Mouse (Mus musculus) ovary, postnatal 10 days (tissue): ENCODE measurements around the gene Dppa3.
"Not testable (repeated sequence)": the region's sequence is repeated elsewhere in the genome, so short reads cannot be mapped to it uniquely, and the experiment has no call there.

Experiments used
- DNase-seq: peaks from one replicate; pipeline ENCODE4 v3.0.0; 2022; ENCODE audit warnings: low spot score

The Dppa3 gene

DNA sequence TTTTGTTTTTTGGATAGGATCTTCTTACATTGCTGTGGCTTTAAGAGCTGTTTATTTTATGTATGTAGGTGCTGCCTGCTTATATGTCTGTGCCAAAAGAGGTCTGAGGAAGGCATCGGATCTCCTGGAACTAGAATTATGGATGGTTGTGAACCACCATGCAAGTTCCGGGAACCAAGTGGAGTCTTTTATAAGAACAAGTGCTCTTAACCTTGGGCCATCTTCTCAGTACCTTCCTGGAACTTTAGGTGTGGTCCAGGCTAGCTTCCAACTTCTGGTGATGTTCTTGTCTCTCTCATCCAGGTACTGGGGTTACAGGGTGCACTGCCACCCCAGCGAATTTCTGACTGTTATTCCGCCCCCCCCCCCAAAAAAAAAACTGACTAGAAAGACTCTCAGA lies 13.8 kb upstream of the Dppa3 start:
- no peak for DNase-seq

DNA sequence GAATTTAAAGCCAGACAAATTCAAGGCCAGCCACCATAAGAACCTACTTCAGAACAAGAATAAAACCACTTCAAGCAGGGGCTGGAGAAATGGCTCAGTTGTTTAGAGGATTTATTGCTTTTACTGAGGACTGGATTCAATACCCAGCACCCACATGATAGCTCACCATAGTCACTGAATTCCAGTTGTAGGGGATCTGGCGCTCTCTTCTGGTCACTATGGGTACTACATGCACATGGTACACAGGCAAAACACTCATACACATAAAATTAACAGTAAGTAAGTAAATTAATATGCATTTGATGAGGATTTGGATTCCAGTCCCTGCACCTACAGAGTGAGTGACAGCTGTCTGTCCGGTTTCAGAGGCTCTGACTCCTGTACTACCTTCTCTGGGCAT lies 12.2 kb upstream of the Dppa3 start:
- no peak for DNase-seq

DNA sequence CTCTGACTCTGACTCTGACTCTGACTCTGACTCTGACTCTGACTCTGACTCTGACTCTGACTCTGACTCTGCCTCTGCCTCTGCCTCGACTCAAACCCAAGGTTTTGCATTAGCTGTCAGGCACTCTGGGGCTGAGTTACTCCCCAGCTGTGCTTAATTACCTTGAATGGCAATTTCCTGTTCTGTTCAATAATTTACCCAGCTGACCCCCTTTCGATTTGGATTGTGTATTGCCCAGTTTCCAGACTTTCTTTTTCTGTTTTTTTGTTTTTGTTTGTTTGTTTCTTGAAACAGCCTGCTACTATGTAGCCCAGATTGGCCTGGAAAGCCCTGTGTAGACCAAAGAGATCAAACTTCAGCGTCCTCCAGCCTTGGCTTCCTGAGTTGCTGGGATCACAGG lies 10.2 kb upstream of the Dppa3 start:
- DNase-seq: no peak

DNA sequence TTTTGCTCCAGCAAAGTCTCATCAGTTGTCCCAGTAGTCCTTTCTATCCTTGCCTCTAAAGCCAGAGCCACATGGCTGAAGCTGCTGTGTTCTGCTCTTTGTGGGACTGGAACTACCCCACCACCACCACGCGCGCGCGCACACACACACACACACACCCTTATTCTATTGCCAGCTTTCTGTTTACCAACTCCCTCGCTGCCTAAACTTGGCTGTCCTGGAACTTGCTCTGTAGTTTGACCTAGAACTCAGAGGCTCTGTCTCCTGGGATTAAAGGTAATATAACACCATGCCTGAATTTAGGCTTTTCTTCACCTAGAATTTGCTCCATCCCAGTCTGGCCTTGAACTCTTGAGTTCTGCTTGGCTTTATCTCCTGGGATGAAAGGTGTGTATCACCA lies 5.1 kb upstream of the Dppa3 start:
- DNase-seq: no peak

DNA sequence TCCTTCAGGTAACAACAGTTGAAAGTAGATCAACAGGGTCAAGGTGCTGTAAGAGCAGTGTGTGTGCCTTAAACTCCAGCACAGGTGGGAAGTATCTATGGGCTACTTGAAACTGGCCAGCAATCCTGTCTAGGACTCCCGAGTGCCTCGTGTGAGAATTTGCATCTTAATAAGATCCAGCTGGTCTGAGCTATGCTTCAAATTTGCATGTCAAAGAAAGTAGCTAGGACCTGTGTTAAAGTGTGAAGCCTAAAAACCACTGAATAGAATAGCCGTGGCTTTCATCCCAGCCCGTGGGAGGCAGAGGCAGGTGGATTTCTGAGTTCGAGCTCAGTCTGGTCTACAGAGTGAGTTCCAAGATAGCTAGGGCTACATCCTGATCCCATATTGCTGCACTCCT lies 1.7 kb upstream of the Dppa3 start:
- DNase-seq: no peak

DNA sequence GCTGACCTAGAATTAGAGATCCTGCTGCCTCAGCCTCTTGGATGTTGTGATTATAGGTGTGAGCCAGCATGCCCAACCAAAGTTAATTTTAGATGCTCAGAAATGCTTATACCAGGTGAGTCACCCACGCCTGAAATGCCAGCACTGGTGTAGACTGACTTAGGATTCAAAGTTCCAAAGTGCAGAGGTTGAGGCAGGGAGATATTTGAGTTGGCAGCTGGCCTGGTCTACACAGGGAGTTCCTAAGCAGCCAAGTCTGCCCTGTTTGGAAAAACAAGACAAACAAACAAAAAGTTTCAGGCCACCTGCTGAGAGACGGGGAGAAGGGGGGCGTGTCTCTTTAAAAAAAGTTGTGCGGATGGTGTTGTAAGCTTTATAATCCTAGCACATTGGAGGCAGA lies 1.1 kb upstream of the Dppa3 start:
- DNase-seq: no peak

DNA sequence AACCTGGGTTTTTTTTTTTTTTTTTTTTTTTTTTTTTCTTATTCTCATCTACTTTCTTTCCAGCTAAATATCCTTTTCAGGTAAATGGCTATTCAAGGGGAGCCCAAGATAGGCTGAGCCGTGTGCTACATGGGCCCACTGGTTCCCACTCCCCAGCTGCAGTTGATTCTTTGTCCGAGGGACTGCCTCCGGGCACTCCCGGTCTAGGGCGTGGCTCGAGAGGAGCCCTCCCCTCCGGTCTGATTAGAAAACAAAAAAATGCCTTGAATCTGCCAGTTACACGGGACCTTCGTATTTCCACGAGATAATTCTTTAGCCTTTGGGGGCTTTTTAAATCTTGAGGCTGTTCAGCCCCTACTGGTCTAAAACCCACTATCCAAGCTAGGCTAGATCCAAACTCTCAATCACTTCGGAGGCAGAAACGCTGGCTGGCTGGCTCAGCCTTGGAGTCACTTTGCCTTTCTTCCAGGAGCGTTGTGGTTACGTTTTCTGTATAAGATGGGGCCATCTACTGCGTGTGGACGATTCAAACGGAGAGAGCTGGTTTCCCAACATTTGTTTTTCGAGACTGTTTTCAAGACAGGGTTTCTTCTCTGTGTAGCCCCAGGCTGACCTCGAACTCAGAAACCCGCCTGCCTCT lies 1.4 kb downstream of the Dppa3 start:
- no peak for DNase-seq

DNA sequence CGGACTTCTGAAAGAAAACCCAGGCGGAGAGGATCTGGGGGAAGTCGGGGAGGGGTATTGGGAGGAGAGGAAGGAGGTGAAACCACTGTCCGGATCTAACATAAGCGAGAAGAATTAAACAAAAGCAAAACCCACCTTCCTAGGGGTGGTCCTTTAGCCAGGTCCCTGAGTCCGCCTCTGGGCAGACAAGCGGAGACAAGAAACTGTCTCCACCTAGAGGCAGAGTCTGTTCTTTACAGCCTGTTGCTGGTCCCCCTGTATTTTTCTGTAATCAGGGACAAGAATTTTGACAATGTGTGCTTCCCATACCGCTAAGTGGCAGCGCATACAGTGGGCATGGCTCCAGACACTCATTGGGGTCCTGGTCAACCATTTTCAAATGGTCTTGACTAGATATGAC lies 7.2 kb downstream of the Dppa3 start:
- DNase-seq: no peak

DNA sequence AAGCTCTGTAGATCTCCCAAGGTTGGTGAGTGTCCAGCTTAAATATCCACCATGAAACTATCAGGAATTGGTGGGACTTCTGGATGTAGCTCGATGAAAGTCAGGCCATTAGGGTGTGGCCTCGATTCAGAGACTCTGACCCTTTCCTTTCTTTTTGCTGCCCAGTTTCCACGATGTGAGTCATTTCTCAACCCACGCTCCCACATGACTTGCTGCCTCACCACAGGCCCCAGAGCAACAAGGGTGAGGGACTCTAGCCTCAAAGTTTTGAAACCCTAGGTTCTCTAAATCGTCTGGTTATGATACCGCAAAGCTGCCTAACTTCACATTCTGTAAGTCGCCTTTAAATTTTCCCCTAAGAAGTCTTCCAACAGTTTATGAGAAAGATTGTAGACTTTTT lies 9.1 kb downstream of the Dppa3 start:
- DNase-seq: no peak

DNA sequence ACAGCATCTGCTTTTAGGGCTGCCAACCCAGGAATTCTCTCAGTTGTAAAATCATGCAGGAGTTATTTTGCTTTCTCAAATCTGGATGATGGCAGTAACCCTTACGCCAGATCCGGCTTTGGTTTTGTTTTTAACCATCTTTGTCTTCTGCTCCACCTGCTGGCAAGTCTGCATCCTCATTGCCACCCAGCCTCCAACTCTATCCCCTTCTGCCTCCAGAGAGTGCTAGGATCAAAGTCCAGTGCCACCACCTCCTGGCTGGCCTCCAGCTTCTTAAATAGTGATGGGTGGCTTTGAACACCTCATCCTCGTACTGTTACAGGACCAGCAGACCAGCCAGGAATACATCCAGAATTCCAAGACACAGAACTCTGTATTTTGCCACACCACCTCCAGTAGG lies 10.5 kb downstream of the Dppa3 start:
- DNase-seq: no peak

DNA sequence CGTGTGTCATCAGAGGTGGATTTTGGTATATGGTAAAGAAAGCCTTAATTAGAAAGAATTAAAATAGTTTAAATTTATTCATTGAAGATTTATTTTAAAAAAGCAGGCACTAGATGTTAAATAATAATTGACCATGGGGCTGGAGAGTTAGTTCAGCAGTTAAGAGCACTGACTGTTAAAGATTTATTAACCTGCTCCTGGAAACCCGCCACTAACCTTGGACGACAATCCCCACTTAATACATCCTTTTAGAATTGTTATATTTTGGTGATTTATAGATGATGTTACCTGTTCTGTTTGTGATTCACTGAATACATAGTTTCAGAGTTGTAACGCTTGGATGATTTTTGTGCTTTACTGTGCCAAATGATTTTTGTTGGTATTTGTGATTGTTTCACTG lies 11.4 kb downstream of the Dppa3 start:
- DNase-seq: not testable (repeated sequence)

DNA sequence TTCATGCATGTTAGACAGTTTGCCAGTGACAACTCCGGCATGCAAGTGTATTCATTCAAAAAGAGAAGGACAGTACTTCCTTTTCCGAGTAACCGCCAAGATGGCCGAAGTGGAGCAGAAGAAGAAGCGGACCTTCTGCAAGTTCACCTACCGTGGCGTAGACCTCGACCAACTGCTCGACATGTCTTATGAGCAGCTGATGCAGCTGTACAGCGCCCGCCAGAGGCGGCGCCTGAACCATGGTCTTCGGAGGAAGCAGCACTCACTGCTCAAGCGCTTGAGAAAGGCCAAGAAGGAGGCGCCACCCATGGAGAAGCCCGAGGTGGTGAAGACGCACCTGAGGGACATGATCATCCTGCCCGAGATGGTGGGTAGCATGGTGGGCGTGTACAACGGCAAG lies 18.0 kb downstream of the Dppa3 start:
- DNase-seq: not testable (repeated sequence)

DNA sequence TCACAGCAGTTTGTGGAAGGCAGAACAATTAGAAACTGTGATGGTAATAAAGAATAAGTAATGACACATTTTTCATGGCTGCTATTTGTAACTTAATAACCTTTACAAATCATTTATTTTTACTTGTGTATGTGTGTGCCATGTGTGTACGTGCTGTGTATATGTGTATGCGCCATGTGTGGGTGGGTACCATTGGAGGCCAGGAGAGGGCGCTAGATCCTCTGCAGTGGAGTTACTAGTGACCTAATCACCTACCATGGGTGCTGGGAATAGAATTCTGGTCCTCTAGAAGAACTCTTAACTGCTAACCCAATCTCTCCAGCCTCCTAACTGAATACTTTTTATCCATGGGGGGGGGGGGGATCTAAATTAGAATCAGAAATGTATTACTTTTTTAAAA lies 23.7 kb downstream of the Dppa3 start:
- DNase-seq: no peak

DNA sequence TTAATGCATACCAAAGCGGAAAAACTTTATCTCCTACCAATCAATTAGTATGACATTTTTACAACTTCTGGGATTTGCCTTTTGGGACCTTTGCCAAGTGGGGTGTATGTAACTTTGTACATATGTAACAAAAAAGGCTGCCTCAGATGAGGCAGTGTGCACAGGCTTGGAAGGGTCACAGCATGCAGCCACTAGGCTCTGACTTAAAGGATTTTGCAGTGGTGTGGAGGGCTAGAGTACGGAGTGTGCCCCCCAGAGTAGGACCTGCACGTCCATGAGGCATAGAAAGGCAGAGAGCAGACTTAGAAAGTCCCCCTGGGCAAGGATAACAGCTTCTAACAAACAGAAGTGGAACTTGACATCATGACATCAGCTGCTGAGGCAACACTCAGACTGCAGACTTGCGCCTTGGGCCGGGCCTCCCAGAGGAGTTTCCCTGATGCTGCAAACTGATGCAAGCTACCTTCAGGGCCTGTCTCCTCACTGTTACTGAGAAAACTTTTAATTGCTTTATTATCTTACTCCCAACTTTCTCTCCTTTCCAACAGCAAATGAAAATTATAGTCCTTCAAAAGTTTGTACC lies 24.3 kb downstream of the Dppa3 start:
- DNase-seq: no peak

DNA sequence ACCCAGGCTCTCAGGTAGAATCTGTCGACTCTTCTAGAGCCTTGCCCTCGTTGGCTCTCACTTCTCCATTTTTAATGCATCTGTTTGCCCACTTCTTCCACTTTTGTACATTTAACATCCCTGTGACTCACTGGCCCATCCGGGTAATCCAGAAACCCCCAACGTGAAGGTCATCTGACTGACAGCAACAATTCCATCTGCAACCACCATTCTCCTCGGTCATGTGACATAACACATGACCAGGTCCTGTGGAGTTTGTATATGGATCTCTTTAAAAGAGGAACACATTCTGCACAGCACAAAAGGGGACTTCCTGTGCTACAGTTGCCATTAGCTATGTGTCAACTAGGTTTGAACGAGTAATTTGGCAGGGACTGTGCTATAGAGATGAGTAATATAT lies 28.1 kb downstream of the Dppa3 start:
- no peak for DNase-seq

DNA sequence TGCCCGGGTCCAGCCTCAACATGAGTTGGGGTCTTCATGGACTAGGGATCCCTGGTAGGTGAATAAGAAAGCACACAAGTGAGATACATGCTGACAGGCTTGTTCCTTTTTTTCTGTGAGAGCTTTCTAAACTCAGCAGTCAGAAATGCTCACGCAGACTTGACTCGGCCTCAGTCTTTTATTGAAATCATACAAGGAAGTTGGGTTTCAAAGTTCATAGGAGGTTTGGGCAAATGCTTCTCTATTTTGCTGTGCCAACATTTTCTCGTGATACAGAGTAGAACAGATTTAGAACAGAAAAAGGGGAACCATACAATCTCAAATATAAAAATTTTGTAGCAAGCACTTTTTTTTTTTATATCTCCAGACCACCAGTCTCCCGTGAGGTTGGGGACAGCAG lies 31.4 kb downstream of the Dppa3 start:
- no peak for DNase-seq

DNA sequence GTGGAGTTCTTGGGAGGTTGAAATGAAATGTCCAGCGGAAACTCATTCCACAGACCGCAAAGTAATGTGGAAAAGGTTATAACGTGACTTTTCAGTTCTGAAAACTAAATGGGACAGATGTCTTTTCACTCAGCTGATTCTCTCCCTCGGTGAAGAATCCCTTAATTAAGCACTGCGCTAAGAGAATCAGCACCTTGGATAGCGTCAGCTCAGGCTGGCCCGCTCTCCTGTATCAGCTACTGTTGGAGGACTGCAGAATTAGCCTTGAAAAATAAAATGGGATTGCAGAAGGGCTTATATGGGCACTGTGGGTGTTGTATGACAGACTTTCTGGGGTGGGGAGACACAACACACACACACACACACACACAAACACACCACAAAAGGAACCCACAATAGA lies 33.4 kb downstream of the Dppa3 start:
- no peak for DNase-seq

DNA sequence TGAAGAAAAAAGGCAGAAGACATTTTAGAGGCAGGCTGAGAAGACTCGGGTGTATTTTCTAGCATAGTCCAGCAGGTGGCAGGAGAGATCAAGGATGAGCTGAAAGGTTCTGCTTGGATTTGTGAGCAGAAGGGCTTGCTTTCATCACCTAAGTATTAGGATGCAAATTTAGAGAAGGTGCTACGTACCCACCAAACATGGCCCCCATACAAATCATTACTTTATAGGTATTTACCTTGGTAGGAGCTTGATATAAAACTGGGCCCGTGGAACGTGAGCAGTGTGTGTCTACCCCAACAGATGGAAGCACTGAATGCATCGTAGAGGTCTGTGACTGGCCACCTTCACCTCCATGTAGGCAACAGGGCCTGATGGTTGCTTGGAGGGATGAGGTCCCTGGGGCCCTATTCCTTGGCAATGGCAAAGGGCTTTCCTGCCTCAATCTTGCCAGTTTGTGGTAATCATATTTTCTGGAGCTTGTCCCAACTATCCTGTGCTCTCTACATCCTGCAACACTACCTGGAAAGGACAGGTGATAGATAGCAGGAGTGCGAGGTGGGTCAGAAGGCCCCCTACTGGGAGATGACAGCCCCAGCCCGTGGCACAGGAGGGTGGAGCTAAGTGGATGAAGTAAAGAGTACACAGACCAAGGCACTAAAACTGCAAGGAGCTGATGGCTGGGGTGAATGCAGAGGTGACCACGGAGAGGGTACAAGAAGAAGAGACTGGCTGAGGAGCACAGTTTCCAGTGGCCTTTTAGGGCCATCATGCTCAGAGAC lies 34.6 kb downstream of the Dppa3 start:
- no peak for DNase-seq

DNA sequence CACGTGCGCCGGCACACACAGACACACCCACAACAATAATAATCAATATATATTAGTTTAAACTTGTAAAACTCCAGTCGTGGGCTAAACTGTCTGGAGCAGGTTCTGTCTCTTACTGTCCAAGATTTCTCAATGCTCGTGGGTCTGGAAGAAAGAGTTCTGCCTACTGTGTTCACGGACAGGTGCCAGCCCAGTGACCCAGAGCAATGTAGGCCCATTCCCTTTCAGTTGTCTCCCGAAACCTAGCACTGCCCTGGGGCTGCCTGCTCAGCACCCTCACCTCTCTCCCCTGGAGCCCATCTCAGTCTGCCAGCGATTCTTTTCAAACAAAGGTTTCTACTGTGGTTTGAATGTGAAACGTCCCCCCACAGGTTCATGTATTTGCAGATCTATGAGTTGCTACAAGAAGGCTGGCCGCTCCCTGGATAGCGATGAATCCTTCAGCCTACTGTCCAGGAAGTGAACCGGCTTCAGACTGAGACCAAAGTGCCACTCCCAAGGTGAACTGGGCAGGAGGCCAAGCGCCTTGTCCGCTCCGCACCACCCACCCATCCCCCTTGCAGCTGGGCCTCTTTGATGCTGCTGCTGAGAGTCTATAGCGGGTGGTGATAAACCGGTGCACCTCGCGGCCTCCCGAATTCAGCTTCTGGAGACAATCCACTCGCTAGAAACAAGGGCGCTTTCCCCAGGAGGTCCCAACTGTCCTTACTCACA lies 36.5 kb downstream of the Dppa3 start:
- no peak for DNase-seq

DNA sequence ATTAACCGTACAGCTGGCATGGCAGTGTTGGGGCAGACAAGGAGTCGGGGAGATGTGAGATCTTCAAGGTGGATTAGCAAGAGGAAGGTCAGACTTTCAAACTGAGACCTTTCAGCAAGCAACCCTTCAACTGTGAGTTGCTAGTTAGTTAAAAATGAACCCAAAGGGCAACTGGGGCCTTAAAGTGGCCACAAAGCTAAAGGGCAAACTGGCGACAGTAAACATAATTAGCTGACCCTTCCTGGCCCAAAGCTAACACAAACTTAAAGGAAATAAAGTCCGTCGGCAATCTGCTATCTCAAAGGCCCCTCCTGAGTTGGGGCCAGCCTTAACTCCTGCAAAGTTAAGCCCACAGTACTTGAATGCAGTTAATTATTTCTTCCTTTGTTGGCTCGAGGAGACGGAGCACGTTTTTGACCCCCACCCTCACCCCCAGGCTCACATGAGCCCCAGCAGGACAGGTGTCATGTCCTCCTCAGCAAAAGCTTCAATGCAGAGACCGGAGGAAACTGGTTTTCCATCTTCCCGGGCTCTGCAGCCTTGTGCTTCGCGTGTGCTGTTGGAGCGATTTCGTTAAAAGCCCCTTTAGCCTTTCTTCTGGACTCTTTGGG lies 37.5 kb downstream of the Dppa3 start:
- no peak for DNase-seq

DNA sequence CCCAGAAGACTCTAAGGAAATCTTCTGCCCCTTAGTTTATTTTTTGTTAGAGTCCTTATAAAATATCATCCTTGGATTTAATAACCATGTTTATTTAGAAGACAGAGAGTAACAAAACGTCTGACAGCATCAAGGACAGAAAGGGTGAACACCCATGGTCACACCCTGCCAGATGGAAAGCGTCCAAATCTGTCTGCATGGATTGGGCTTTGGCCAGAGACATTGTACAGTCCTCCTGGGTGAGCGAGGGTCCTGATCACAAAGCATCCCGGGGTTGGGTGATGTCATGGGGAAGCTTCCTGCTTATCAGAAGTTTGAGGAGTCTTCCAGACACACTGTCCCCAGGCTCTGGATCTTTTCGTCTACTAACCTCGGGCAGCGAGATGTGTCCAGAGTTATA lies 39.7 kb downstream of the Dppa3 start:
- DNase-seq: no peak

DNA sequence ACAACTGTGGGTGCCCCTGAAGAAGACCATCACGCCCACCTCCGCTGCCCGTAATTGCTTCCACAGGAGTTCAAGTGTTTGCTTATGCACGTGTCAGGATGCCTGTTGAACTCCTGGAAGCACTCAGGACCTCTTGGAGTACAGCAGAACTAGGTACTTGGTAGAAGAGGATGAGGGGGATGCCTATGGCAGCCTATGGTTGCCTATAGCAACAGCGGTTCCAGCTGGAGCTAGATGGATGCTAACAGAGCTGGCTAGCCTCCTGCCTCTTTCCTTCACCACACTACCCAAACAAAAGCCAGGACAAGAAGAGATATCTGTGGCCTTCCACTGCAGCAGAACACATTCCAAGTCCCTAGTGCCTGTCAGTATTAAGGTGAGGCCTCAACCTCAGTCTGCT lies 41.5 kb downstream of the Dppa3 start:
- no peak for DNase-seq

DNA sequence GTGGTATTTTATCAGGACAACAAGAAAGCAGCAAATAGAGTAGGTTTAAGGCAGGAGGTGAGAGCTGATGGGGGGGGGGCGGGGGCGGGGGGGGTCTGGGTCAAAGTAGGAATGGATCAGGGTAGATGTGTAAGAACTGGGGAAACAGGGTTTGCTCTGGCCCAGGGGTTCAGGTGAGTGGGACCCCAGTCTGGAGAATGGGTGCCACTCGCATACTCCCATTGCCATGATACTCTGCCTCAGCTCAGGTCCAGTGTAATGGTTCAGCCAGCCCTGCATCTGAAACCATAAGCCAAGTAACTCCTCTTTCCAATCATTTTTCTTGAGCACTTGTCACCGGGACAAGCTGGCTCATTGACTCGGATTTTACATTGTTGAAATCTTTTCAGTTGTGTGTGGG lies 42.6 kb downstream of the Dppa3 start:
- DNase-seq: no peak
